Mouse (Mus musculus) midbrain, embryonic 14.5 days (tissue): ENCODE measurements around the gene Stip1. TPM values are rescaled to one million over a fixed set of nuclear protein-coding genes. Genes with fewer than 3 reads are reported as not detected.

ENCODE experiments used
- ATAC-seq: fragments of 200-750 bp; cut with Nextera tagmentation; 2 replicates; pipeline ENCODE4 v1.8.0; 2017; ENCODE audit warnings: moderate number of reproducible peaks, moderate library complexity; ENCODE audit not compliant: low FRiP score, low TSS enrichment
- DNase-seq: peaks from one replicate; pipeline ENCODE4 v3.0.0-alpha.2; 2015
- H3K27ac ChIP-seq: fragments of 300-500 bp; sonication (generic); replicated peaks from 2 replicates; pipeline ENCODE4 v1.5.1; 2014; ENCODE audit warnings: mild to moderate bottlenecking, low read depth, low read length, moderate library complexity
- H3K27me3 ChIP-seq: fragments of 300-500 bp; sonication (generic); 2 replicates; pipeline ENCODE4 v1.6.1; 2014; ENCODE audit warnings: low read length, control low read depth, mixed read lengths; ENCODE audit not compliant: control insufficient read depth, insufficient read depth
- H3K36me3 ChIP-seq: fragments of 300-500 bp; sonication (generic); 2 replicates; pipeline ENCODE4 v1.6.1; 2014; ENCODE audit warnings: low read length, control low read depth; ENCODE audit not compliant: control insufficient read depth, insufficient read depth
- H3K4me1 ChIP-seq: fragments of 300-500 bp; sonication (generic); 2 replicates; pipeline ENCODE4 v1.6.1; 2014; ENCODE audit warnings: mild to moderate bottlenecking, antibody characterized with exemption, low read length, control low read depth; ENCODE audit not compliant: control insufficient read depth, insufficient read depth
- H3K4me2 ChIP-seq: fragments of 300-500 bp; sonication (generic); 2 replicates; pipeline ENCODE4 v1.6.1; 2014; ENCODE audit warnings: mild to moderate bottlenecking, low read length, moderate library complexity
- H3K4me3 ChIP-seq: fragments of 300-500 bp; sonication (generic); replicated peaks from 2 replicates; pipeline ENCODE4 v1.5.1; 2014; ENCODE audit warnings: low read depth, low read length
- H3K9ac ChIP-seq: fragments of 300-500 bp; sonication (generic); replicated peaks from 2 replicates; pipeline ENCODE4 v1.6.1; 2014; ENCODE audit warnings: mild to moderate bottlenecking, low read length, moderate library complexity
- H3K9me3 ChIP-seq: fragments of 300-500 bp; sonication (generic); 2 replicates; pipeline ENCODE4 v1.6.1; 2016; ENCODE audit warnings: low read length, control low read depth, mixed read lengths; ENCODE audit not compliant: control insufficient read depth
- WGBS: fragments of 180-500 bp; shearing (Covaris S2); extraction: QIAGEN DNeasy Blood & Tissue Kit; methylation state at CpG from one replicate; pipeline ENCODE4 v1.1.7; 2014; 5-methylcytosine and 5-hydroxymethylcytosine counted together
- polyA plus RNA-seq: library from polyadenylated mRNA; unstranded; fragments of >200 nt; fragmentation: Nextera tagmentation; extraction: Ambion mirVana; gene quantifications from 2 replicates; pipeline ENCODE4 v1.2.1, GENCODE M21; 2014

Stip1 gene
- polyA plus RNA-seq, 1 experiment from 2014 or later = 217 TPM

GRCm38 (mm10) chr19:6987061-6987903, 52.5 kb downstream of the Stip1 start, which contains the start of gene Vegfb:
Gene Vegfb, minus strand, starts transcription at chr19:6987651.
- ATAC-seq = peak; percentile 63
- peak; percentile 73 for DNase-seq
- peaks cover 20% of the 10 kb centered on the region for H3K4me1 ChIP-seq
- H3K4me3 ChIP-seq = peak within 1 kb of the TSS; percentile 65
- no peaks in the 10 kb centered on the region for H3K9me3 ChIP-seq
- WGBS = under 1% methylated on average over 80 of the region's 85 CpGs
- peak within 1 kb of the TSS; percentile 78 for H3K27ac ChIP-seq
- no peaks in the 10 kb centered on the region for H3K27me3 ChIP-seq
- peak within 1 kb of the TSS; percentile 88 for H3K9ac ChIP-seq
- peak within 1 kb of the TSS; percentile 92 for H3K4me2 ChIP-seq
- H3K36me3 ChIP-seq = peaks cover 13% of the 10 kb centered on the region

GRCm38 (mm10) chr19:6985951-6986708, 53.6 kb downstream of the Stip1 start:
- Histone ChIP-seq H3K4me3 (peak overlapping the region; percentile 65; the same call in 1 of the 2 replicates), H3K9ac (peak overlapping the region; percentile 20; the same call in 1 of the 2 replicates), H3K9me3 (no peaks in the 10 kb centered on the region), H3K36me3 (peaks cover 13% of the 10 kb centered on the region), H3K27ac (no peak overlapping the region), H3K4me1 (peaks cover 17% of the 10 kb centered on the region), H3K4me2 (peak overlapping the region; percentile 92), H3K27me3 (no peaks in the 10 kb centered on the region)
- 85% methylated on average over 10 of the region's 10 CpGs for WGBS
- no peak for DNase-seq
- no peak for ATAC-seq

GRCm38 (mm10) chr19:6985300-6985699, 54.5 kb downstream of the Stip1 start:
- ATAC-seq (no peak), DNase-seq (no peak)
- Histone ChIP-seq H3K27ac (no peak overlapping the region), H3K36me3 (peaks cover 13% of the 10 kb centered on the region), H3K9ac (no peak overlapping the region), H3K27me3 (no peaks in the 10 kb centered on the region), H3K9me3 (no peaks in the 10 kb centered on the region), H3K4me2 (no peak overlapping the region), H3K4me3 (no peak overlapping the region), H3K4me1 (peaks cover 22% of the 10 kb centered on the region)
- 90% methylated on average over 19 of the region's 19 CpGs for WGBS

GRCm38 (mm10) chr19:6983621-6984020, 56.1 kb downstream of the Stip1 start:
- H3K4me2 ChIP-seq = no peak overlapping the region
- H3K36me3 ChIP-seq = peaks cover 13% of the 10 kb centered on the region
- ATAC-seq (no peak), DNase-seq (no peak)
- WGBS = 63% methylated on average over 5 of the region's 5 CpGs
- no peaks in the 10 kb centered on the region for H3K9me3 ChIP-seq
- H3K27me3 ChIP-seq = no peaks in the 10 kb centered on the region
- H3K9ac ChIP-seq = no peak overlapping the region
- H3K4me1 ChIP-seq = peaks cover 33% of the 10 kb centered on the region
- no peak overlapping the region for H3K27ac ChIP-seq
- H3K4me3 ChIP-seq = no peak overlapping the region

GRCm38 (mm10) chr19:6981465-6981864, 58.3 kb downstream of the Stip1 start:
- H3K4me2 ChIP-seq = 0 out of 2 replicates have a peak overlapping the region, but pooled peaks have one; percentile 75
- ATAC-seq (no peak), DNase-seq (no peak)
- H3K4me1 ChIP-seq = peaks cover 38% of the 10 kb centered on the region
- H3K4me3 ChIP-seq = no peak overlapping the region
- no peak overlapping the region for H3K27ac ChIP-seq
- WGBS = 91% methylated on average over 4 of the region's 4 CpGs
- H3K9ac ChIP-seq = no peak overlapping the region
- no peaks in the 10 kb centered on the region for H3K27me3 ChIP-seq
- H3K9me3 ChIP-seq = no peaks in the 10 kb centered on the region
- peaks cover 33% of the 10 kb centered on the region for H3K36me3 ChIP-seq

- Histone ChIP-seq H3K4me3 (peak within 1 kb of the TSS; percentile 66), H3K27me3 (no peaks in the 10 kb centered on the region), H3K9me3 (no peaks in the 10 kb centered on the region), H3K36me3 (peaks cover 34% of the 10 kb centered on the region), H3K4me1 (peaks cover 40% of the 10 kb centered on the region), H3K9ac (peak within 1 kb of the TSS; percentile 75), H3K4me2 (peak within 1 kb of the TSS; percentile 75), H3K27ac (peak within 1 kb of the TSS; percentile 96)
- peak; percentile 90 for ATAC-seq
- peak; percentile 100 for DNase-seq
- WGBS = 2% methylated on average over 38 of the region's 38 CpGs
Observed at GRCm38 (mm10) chr19:6980381-6981093, 59.2 kb downstream of the Stip1 start, which contains the start of gene Fkbp2. Gene Fkbp2, minus strand, starts transcription at chr19:6980501.

GRCm38 (mm10) chr19:6979486-6980380, 60.0 kb downstream of the Stip1 start:
- ATAC-seq (peak; percentile 89), DNase-seq (peak; percentile 98)
- WGBS = under 1% methylated on average over 59 of the region's 59 CpGs
- Histone ChIP-seq H3K9ac (peak overlapping the region; percentile 75), H3K36me3 (peaks cover 27% of the 10 kb centered on the region), H3K4me2 (peak overlapping the region; percentile 75), H3K4me3 (peak overlapping the region; percentile 66), H3K27ac (peak overlapping the region; percentile 96), H3K27me3 (no peaks in the 10 kb centered on the region), H3K9me3 (no peaks in the 10 kb centered on the region), H3K4me1 (peaks cover 40% of the 10 kb centered on the region)
